Mouse (Mus musculus) erythroid progenitor cell, adult 5-6 weeks (primary cell): ENCODE results near the gene Zfp503. TPM values are rescaled to one million over a fixed set of nuclear protein-coding genes. Genes with fewer than 3 reads are reported as not detected.

Experiments
- ATAC-seq: replicated peaks from 2 replicates; pipeline ENCODE4 v1.8.0; 2016; ENCODE audit warnings: moderate number of reproducible peaks, mild to moderate bottlenecking, moderate TSS enrichment, inconsistent platforms; ENCODE audit not compliant: poor library complexity, low FRiP score, severe bottlenecking
- total RNA-seq, 2 experiments: library from RNA; stranded (forward) in 1 of 2; stranded (reverse) in 1 of 2; fragments of 150-400 nt in 1 of 2; fragments of 186-747, 209-891 nt in 1 of 2; gene quantifications; 2 replicates each; pipeline versions ENCODE4 v1.2.3 to v1.2.4; 2015 to 2017; ENCODE audit warnings: low replicate concordance in 2 of 2

Zfp503 gene
- total RNA-seq, 2 experiments from 2014 or later = not detected

- ATAC-seq = no peak
Measured at GRCm38 (mm10) chr14:21994061-21994990, 4.9 kb upstream of the Zfp503 start.

- no peak for ATAC-seq
Measured at GRCm38 (mm10) chr14:21993251-21994060, 4.1 kb upstream of the Zfp503 start.

DNA sequence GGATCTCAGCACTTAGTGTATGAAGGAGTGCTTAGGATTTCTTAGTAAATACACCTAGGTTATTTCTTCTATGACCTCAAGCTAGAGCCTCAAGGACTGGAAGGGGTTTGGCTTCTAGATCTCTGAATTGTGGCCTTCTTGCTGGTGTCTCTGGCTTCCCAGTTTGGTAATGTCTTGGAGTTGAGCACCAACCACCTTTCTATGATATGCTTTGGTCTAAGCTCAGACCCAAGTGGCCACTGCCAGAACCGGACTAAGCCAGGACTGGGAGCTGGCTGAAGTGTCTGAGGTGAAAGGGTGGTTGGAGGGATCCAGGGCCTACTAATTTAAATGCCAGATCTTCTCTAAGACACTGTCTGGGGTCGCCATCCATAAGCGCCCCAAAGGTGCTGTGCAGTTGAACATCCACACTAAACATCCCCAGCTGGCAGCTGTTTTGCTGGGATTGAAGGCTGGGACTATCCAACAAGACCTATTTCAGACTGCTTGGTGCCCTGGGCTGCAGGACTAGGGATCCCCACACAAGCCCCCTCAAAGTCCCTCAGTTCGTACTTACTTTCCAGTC lies 3.0 kb upstream of the Zfp503 start:
- no peak for ATAC-seq

- ATAC-seq = no peak
Measured at GRCm38 (mm10) chr14:21991856-21992255, 2.5 kb upstream of the Zfp503 start.

- no peak for ATAC-seq
Measured at GRCm38 (mm10) chr14:21991251-21991780, 1.9 kb upstream of the Zfp503 start.

DNA sequence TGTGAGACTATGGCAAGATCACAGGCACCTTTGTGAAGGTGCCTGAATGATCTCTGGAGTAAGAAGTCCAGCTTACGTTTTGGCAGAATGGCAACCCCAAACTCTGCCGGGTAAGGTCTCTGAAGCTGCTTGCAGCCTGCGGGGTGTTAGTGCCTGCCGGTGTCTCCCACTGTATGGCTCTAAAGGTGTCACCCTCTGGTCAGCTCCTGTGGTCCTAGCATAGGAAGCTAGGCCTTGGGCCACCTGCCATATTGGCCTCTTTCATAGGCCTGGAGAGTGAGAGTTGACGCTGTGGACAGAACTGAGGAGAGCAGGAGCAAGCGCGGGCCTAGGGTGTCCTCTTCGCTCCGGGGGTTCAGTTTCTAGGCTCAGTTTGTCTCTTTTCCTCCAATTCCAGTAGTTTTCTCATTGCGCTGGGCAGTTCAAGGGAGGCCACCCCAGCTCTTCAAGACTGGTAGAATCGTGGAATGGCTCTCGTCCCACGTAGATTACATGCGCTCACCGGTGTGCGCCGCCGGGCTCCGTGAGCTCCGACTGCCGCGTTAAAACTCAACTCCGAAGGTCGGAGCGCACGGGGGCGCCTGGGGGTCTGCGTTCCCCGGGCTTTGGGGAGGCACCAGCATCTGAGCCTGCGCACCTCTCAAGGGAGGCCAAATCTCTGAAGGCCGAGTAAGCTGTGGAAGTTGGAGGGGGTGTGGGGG lies 1.1 kb upstream of the Zfp503 start:
- ATAC-seq = no peak

GRCm38 (mm10) chr14:21988577-21989290 lies 667 bp downstream of the Zfp503 start:
- no peak for ATAC-seq

- no peak for ATAC-seq
Measured at GRCm38 (mm10) chr14:21987660-21988576, 1.5 kb downstream of the Zfp503 start.

GRCm38 (mm10) chr14:21986733-21987659 lies 2.4 kb downstream of the Zfp503 start:
- ATAC-seq = no peak

- no peak for ATAC-seq
Measured at GRCm38 (mm10) chr14:21985981-21986732, 3.2 kb downstream of the Zfp503 start.

DNA sequence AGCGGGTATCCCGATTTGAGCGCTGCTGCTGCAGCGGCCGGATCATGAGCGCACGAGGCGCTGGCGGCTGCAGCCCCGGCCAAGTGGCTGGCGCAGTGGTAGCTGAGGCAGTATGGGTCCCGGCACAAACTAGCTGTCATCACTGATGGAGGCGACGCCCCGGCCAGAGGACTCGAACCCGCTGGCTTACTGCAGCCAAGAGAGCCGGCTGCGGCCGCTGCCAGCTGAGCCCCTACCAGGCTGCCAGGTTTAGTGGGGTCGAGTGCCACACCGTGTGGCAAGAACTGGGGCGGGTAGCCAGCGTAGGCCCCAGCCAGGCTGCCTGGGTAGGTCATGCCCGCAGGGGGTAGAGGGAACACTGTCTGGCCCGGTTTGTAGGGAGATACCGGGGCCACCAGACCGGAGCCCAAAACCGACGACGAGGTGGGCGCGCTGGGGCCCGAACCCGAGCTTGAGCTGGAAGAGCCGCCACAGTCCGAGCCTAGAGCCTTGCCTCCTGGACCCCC lies 3.9 kb downstream of the Zfp503 start:
- ATAC-seq = no peak

DNA sequence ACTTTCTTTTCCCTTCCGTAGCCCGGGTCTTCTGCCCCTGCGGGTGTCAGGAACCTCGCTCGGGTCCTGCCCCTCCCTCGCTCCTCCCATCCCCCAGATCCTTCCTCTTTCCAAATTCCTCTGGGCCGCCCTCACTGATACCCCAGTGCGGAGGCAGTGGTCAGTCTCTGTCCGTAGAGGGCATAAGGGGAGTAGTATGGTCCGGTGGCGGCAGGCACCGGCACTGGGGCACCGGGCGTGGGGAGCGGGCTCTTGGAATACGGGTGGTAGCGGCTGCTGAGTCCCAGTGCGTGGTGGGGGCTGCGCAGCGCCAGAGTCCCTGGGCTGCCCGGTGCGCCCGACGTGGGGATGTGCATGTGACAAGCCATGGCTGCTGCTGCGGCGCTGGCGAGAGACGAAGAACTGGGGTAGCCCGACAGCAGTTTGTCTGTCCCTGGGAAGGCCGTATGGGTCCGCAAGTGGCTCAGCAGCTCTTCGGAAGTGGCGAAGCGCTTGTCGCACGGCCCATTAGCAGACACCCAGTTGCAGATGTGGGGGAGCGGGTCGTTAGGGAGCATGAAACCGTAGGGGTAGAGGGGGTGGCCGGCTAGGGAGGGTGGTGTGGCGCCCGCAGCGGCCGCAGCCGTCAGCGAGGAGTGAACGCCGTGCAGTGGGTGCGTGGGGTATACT lies 4.5 kb downstream of the Zfp503 start:
- no peak for ATAC-seq

DNA sequence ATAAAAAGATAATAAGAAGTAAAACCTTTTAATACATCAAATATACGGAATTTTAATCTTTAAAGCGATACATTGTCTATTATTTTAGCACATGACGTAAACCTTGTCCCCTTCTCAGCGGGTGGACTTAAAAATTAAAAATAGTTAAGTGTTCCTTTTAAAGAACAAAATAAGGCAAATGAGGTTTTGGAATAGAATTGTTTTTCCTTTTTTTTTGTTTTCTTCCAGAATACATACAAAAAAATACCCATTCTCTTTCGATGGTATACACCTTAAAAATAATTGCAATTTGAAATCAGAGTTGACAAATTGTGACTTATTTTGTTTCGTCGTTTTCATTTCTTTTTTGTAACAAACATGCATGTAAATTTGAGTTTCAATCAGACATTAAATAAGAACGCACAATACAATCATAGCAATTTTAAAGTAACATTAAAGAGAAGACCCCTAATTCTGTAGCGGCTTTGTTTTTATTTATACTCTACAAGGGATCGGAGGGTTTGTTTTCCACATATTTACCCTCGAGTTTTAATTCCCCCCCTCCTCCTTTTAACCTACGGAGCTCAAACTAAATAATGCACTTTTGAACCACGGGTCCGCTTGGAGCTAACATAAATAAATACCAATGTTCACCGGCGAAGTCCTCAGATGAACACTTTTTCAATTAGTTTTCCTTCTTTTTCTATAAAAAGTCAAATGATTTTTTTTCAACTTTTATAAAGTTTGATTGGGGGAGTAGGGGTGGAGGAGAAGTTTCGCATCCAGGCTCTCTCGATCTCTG lies 5.3 kb downstream of the Zfp503 start:
- no peak for ATAC-seq

- no peak for ATAC-seq
Measured at GRCm38 (mm10) chr14:21983311-21983949, 6.0 kb downstream of the Zfp503 start.
